Mouse (Mus musculus): ENCODE measurements around the gene Cfc1.

Cfc1 gene

GRCm38 (mm10) chr1:34553690-34554089 is 18.2 kb downstream of the Cfc1 start:
- no peak for DNase-seq (ENCODE audit: low spot score)

DNA sequence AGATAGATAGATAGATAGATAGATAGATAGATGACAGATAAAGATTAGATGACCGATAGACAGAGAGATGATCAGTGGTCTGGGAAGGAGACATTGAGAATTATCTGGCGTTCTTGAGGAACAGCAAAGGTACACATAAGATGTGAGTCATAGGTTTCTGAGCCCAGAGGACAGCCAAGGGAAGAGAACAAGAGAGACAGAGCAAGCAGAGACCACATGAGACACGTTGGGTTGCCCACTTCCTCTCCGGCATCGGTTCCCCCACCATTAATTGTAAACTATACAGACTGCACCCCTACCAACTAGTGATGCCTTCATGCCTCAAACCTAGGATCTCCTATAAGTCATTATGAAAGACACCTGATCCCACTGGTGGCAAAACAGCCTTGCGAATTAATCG is 18.8 kb downstream of the Cfc1 start:
- DNase-seq (ENCODE audit: low spot score): no peak

DNA sequence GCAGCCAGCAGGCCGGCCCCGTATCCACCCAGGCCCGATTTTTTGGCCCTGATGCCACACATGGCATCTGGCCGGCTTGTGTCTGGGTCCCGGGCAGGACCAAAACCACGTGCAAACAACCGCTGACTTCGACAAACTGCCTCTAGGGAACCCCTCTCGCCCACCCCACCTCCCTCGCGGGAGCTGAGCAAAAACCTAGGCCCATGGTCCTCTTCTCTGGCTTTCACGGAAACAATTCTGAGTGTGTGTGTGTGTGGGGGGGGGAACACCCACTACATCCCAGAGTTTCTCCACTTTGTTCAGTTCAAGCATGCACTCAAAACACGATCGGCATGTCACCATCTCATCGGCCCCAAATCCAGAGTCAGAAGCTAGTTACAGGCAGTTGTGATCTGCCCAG is 25.4 kb downstream of the Cfc1 start, which contains the start of gene Prss40:
Gene Prss40, minus strand, starts transcription at position 101 of the 400 bp plus-strand sequence.
- no peak for DNase-seq (ENCODE audit: low spot score)

- DNase-seq (ENCODE audit: low spot score): no peak
These were observed 29.1 kb downstream of the Cfc1 start for GRCm38 (mm10) chr1:34564383-34565045.

DNA sequence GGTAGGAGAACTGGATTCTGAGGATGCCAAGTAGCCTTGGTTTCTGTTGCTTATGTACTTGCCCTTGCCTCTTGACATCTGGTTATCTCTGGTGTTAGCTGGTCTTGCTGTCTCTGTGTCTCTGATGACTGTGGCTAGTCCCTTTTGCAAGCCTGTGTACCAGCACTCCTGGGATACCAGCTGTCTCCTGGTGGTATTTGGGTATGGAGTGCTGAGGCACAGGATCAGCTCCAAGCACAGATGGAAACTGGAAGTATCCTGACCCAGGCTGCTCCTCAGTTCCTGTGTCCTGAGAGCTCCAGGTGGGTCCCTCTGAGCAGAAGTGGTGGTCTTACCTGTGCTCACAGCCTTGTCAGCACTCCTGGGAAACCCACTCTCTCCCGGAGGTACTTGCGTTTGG is 32.7 kb downstream of the Cfc1 start:
- no peak for DNase-seq (ENCODE audit: low spot score)

- no peak for DNase-seq (ENCODE audit: low spot score)
These were observed 34.4 kb downstream of the Cfc1 start for GRCm38 (mm10) chr1:34569876-34570275.

DNA sequence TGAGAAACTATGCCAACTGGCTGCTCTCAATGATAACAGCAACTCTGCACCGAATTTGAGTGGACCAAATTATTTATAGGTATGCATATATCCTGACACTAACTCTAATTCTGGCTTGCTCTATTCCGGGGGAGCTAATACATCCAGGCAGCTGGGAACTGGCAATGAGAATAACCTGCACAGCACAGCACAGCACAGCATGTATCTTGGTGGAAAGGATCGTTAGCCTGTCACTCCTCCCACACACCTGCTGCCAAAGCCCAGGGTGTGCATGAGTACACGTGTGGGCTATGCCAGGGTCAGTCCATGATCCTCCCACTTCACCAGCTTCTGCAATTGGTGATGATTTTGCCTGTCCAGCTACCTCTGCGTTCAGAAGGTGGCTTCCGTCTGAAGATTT is 36.0 kb downstream of the Cfc1 start:
- no peak for DNase-seq (ENCODE audit: low spot score)

DNA sequence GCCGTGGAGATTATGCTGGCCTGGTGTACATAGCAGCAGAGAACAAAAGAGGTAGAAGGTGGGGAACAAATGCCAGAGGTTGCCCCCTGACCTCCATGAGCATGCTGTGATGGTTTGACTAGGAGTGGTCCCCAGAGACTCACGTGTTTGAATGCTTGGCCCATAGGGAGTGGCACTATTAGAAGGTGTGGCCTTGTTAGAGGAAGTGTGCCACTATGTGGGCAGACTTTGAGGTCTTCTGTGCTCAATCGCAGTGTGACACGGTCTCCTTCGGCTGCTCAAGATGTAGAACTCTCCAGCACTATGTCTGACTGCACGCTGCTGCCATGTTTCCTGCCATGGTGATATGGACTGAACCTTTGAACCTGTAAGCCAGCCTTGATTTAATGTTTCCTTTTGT is 37.8 kb downstream of the Cfc1 start:
- DNase-seq (ENCODE audit: low spot score): no peak

DNA sequence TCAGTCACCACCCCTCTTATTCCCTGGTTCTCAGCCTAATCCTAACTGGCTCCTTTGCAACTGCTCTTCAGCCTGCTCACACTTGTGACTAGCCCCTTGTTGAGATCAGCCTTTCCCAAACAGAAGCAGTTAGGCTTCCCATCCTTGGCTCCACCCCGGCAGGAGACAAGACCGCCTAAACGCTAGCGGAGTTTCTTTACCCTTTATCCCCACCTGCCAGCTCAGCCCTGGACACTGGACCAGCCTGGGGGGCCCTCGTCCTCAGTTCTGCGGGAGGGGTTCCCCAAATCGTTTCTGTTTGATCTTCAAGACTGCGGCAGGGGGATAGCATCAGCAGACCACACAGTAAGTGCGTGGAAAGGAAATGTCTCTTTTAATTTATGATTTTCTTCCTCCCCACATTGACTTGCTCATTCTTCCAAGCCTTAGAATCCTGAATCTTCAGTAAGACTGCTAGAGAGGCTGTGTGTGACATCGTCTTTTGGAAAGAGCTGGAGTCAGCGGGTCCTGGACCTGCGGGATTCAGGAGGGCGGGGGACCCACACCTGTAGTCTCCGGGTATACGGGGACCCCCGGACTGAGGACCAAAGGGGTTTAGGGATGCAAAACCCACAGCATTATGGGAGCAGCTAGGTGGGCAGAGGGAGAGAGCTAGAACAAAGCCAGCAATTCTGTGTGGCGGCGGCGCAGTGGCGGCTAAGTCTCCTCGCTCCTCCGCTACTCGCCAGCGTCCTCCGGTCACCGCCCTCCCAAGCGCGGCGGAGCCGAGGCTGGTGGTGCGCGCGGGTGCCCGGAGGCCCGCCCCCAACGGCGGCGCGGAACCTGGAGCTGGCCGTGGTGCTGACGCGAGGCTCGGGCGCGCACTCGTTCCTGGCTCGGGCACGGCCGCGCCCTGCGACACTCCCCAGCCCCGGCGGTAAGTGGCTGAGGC is 43.7 kb downstream of the Cfc1 start, which contains the start of gene Amer3:
Gene Amer3, plus strand, starts transcription at position 807 of the 931 bp plus-strand sequence.
- DNase-seq (ENCODE audit: low spot score): no peak

DNA sequence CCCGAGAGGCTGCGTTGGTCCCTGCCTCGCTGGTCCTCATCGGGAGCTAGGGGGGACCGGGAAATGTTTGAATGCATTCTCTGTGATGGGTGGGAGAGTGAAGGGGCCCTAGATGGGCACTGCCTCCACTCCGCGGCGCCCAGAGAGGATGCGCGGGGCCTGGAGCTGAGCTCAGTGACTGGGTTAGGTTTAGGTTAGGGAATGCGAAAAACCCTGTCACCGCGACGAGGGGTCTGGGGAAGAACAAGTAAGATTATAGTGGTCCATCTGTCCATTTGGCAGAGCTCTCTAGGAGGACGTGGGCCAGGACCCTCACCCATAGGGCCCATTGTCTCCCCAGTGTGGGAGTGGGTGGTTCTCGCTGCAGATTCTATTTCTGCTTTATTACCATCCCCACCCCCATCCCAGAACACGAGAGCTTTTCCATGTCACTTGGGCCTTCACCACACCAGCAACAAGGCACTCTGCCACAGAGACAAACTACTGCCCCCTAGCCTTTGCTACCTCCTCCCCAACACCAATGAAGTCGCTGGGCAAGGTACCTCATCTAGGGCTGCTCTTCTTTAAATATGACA is 44.4 kb downstream of the Cfc1 start:
- DNase-seq (ENCODE audit: low spot score): no peak

DNA sequence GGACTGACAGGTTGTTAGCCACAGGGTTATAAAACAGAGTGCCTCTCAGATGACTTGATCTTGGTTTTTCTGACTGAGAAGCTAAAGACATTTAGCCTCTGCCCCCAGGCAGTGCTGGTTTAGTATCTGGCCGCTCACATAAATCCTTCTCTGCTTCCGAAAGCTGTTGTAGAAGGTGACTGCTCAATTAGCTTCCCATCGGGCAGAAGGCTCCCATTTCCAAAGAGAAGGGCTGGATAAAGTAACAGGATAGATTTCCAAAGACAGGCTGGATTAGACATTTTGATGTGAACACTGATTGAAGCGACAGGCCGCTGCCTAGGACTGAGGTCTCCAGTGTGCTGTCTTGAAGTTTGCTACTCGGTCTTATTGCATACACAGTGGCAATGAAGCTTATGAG is 46.8 kb downstream of the Cfc1 start:
- no peak for DNase-seq (ENCODE audit: low spot score)

- DNase-seq (ENCODE audit: low spot score): no peak
These were observed 48.4 kb downstream of the Cfc1 start for GRCm38 (mm10) chr1:34583821-34584263.

DNA sequence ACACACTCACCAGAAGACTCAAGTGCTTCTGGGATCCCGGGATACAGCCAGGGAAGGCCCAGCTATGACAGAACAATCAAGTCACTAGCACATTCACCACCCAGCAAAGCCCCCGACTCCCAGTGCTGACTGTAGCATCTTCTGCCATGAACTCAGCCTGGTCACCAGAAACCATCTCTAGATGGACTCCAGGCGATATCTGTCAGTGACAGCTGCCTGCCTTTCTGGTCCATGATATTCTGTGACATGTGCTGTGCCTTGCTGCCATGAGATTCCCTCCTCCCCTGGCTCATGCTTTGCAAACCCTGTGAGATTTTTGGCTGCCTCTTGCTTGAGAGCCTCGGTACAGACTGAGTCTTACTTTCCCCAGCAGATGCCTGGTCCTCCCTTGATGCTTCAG is 49.3 kb downstream of the Cfc1 start:
- no peak for DNase-seq (ENCODE audit: low spot score)

DNA sequence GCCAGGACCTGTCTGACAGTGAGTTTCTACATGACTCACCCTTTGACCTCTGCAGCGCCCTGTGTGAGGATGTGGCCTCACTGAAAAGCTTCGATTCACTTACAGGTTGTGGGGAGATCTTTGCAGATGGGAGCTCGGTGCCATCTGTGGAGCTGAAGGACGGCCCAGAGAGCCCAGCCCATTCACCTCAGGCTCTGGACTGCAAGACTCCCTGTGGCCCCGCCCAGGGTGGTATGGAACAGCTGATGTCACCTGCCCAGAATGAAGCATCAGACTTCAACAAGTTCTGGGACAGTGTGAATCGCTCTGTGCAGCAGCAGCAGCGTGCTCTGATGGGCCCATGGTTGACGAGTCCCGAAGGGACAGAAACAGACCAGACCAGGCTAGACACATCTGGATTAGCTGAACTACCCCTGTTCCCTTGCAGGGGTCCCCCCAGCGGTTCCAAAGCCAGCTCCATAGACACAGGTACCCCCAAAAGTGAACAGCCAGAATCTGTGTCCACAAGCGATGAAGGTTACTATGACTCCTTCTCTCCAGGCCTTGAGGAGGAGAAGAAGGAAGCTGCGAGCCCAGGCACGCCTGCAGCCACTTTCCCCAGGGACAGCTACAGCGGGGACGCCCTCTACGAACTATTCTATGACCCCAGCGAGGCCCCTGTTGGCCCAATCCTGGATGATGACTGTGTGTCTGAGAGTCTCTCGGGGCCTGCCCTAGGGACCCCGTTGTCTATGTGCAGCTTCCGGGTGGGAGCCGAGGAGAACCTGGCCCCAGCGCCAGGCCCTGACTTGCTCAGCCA is 52.0 kb downstream of the Cfc1 start:
- no peak for DNase-seq (ENCODE audit: low spot score)
